Mouse (Mus musculus) kidney, adult 2 months (tissue): Measurements from ENCODE around the gene Lfng.

Source experiments
- CTCF ChIP-seq: fragments of 200-500 bp; conservative IDR thresholded peaks from 2 replicates; pipeline ENCODE4 v1.5.1; 2011; ENCODE audit warnings: low read depth, mild to moderate bottlenecking, control low read depth, low read length, moderate library complexity, mixed read lengths; ENCODE audit not compliant: insufficient read depth, insufficient read length
- POLR2A ChIP-seq: fragments of 200-500 bp; IDR thresholded peaks from one replicate; pipeline ENCODE4 v1.6.1; 2011; ENCODE audit warnings: low read depth, low read length, control low read depth

- TF ChIP-seq CTCF (no peak), POLR2A (no peak)
Measured at GRCm38 (mm10) chr5:140565451-140565850, 41.7 kb upstream of the Lfng start.
